Mouse (Mus musculus): ENCODE measurements around the gene Socs3. TPM values are rescaled to one million over a fixed set of nuclear protein-coding genes. Genes with fewer than 3 reads are reported as not detected.
A peak's percentile ranks its signal among the peaks of the same experiment; 100 is the strongest.

The Socs3 gene
- polyA plus RNA-seq, 1 experiment = 27.3 TPM

DNA sequence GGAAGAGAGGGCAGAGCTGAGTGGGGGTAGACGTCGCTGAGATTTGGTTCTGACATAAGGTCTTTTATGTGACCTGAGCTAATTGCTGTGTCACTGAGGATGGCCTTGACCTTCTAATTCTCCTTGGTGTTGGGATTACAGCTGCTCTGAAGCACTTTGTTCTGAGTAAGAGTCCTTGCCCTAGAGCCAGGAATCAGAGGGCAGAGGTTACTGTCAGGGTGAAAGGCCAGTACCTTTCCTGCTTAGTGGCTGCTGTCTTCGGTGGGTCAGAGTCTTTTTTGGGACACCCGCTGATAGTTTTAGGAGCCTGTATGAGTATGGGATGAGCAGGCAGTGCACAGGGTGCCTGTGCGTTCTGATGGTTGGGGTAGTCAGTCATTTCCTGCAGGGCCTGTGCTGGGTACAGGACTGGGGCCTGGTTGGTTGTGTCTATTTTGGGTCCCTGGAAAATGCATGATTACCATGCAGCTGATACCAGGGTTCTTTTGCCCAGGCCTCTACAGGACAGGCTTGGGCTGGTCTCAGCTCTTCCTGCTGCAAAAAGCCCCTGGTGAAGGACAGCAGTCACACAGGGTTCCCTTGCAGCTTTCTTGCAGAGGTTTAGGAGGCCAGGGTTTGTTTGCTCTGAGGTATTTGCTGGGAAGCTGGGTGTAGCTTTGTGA is 38.4 kb upstream of the Socs3 start:
- Histone ChIP-seq H3ac (ENCODE audit: control insufficient read depth, insufficient read length) (no peak overlapping the region), H3K27me3 (ENCODE audit: control insufficient read depth, insufficient read depth, insufficient read length) (no peaks in the 10 kb centered on the region), H3K79me2 (ENCODE audit: control insufficient read depth, insufficient read depth) (peaks cover 81% of the 10 kb centered on the region), H3K4me3 (no peak overlapping the region), H3K36me3 (ENCODE audit: control insufficient read depth, insufficient read depth) (peaks cover 18% of the 10 kb centered on the region), H3K4me2 (ENCODE audit: low read depth) (no peak overlapping the region)
- TF ChIP-seq SRF (IDR thresholded peaks at IDR 0.05; ENCODE audit: control insufficient read depth, insufficient read length, low read depth) (no peak), CEBPB (IDR thresholded peaks at IDR 0.05; ENCODE audit: insufficient read depth, poor library complexity, severe bottlenecking) (no peak), E2F4 (IDR thresholded peaks at IDR 0.05; ENCODE audit: insufficient read depth) (no peak)

DNA sequence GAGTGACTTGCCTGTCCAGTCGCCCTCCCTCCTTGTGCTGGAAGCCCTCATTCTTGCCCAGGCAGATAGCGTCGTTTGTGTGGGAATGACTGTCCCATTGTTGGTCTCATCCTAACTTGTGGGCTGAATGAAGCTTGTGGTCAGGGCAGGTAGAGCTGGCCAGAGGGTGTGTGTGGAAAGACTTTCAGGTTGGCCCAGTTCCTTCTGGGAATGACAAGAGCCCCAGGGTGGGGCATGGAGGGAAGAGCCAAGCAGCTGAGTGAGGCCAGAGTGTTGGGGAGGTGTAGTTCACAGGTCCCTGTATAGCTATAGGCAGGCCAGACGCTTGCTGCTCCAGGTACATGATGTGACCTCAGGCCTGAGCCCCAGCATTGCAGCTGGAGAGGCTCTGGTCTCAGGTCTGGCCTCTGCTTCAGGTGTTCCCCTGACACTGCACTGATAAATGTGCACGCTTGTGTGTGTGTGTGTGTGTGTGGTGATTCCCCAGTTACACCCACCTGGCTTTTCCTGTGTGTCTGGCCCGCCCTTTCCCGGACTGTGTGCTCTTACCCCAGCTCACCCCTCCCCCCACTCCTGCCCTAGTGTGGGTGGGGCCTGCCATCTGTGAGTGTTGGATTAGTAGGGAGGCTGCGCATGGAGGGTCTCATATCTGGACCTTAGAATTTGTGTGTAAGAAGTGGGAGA is 37.8 kb upstream of the Socs3 start:
- no peak overlapping the region for H3K4me3 ChIP-seq
- H3K27me3 ChIP-seq (ENCODE audit: control insufficient read depth, insufficient read depth, insufficient read length) = no peaks in the 10 kb centered on the region
- peaks cover 76% of the 10 kb centered on the region for H3K79me2 ChIP-seq (ENCODE audit: control insufficient read depth, insufficient read depth)
- peaks cover 20% of the 10 kb centered on the region for H3K36me3 ChIP-seq (ENCODE audit: control insufficient read depth, insufficient read depth)
- H3K4me2 ChIP-seq (ENCODE audit: low read depth) = no peak overlapping the region
- no peak overlapping the region for H3ac ChIP-seq (ENCODE audit: control insufficient read depth, insufficient read length)
- TF ChIP-seq MYOG (IDR thresholded peaks at IDR 0.05; ENCODE audit: control insufficient read depth in 1 of 3, insufficient read depth in 1 of 3, insufficient read length in 2 of 3, low read depth in 2 of 3) = peak in 1 of 3 experiments; percentile 28
- TF ChIP-seq REST (IDR thresholded peaks at IDR 0.05; ENCODE audit: insufficient read depth, insufficient read length) = no peak

DNA sequence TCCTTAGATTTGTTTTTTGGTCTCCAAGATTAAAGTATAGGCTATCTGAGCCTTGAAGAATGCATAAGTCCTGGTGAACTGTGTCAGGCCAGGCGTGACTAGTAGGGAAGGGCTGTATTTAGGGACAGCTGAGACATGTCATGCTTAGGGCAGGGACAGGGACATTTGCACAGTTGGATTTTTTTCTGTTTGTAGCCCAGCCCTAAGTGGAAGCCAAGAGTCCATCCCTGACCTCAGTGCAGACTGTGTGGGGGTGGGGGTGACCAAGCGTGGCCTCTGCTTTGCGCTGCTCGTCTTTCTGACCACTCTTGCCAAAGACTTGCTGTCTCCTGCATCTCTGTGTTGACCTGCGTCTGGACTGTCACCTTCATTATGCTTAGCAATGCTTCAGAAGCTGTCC is 34.4 kb upstream of the Socs3 start:
- Histone ChIP-seq H3K4me2 (ENCODE audit: low read depth) (peak overlapping the region; percentile 41), H3ac (ENCODE audit: control insufficient read depth, insufficient read length) (no peak overlapping the region), H3K4me3 (no peak overlapping the region), H3K79me2 (ENCODE audit: control insufficient read depth, insufficient read depth) (peaks cover 55% of the 10 kb centered on the region), H3K27me3 (ENCODE audit: control insufficient read depth, insufficient read depth, insufficient read length) (no peaks in the 10 kb centered on the region), H3K36me3 (ENCODE audit: control insufficient read depth, insufficient read depth) (peaks cover 40% of the 10 kb centered on the region)
- TF ChIP-seq TCF12 (IDR thresholded peaks at IDR 0.05; ENCODE audit: insufficient read depth, poor library complexity, severe bottlenecking) = no peak
- peak in 2 of 3 experiments; percentile 31 to 51 for TF ChIP-seq MYOG (IDR thresholded peaks at IDR 0.05; ENCODE audit: control insufficient read depth in 1 of 3, insufficient read depth in 1 of 3, insufficient read length in 2 of 3, low read depth in 2 of 3)
- peak in 1 of 3 experiments; percentile 47 for TF ChIP-seq MYOD1 (IDR thresholded peaks at IDR 0.05; ENCODE audit: control insufficient read depth in 1 of 3, insufficient read length in 2 of 3, low read depth in 2 of 3)
- no peak for TF ChIP-seq REST (IDR thresholded peaks at IDR 0.05; ENCODE audit: insufficient read depth, insufficient read length)
- no peak for TF ChIP-seq SRF (IDR thresholded peaks at IDR 0.05; ENCODE audit: control insufficient read depth, insufficient read length, low read depth)
- TF ChIP-seq CEBPB (IDR thresholded peaks at IDR 0.05; ENCODE audit: insufficient read depth, poor library complexity, severe bottlenecking) = no peak
- TF ChIP-seq USF1 (IDR thresholded peaks at IDR 0.05; ENCODE audit: low read depth) = no peak
- TF ChIP-seq POLR2AphosphoS2 (IDR thresholded peaks at IDR 0.05; ENCODE audit: insufficient read length, low read depth) = no peak
- no peak for TF ChIP-seq E2F4 (IDR thresholded peaks at IDR 0.05; ENCODE audit: insufficient read depth)
- TF ChIP-seq POLR2A (IDR thresholded peaks at IDR 0.05; ENCODE audit: insufficient read length, low read depth) = no peak
- no peak for TF ChIP-seq MAX (IDR thresholded peaks at IDR 0.05; ENCODE audit: low read depth)
- no peak for TF ChIP-seq TCF3 (IDR thresholded peaks at IDR 0.05; ENCODE audit: insufficient read length, low read depth)

DNA sequence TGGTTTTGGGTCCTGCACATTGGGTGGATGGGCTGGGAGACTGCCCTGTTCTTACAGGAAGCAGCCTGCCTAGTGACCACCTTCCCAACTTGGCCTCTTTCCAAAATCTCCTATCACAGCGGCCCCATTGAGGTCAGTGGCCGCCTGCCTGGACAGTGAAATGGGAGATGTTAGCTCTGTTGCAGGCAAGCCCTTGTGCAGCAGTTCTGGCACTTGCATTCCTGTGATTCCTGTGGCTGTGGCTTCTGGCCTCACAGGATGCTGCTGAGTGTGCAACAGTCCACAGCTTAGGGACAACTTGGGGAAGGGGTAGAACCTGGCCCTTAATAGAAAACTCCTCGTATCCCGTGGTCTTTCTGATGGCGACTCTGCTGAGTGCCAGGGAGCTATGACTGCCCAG is 33.9 kb upstream of the Socs3 start:
- no peak overlapping the region for H3K4me3 ChIP-seq
- peaks cover 40% of the 10 kb centered on the region for H3K36me3 ChIP-seq (ENCODE audit: control insufficient read depth, insufficient read depth)
- TF ChIP-seq TCF3 (IDR thresholded peaks at IDR 0.05; ENCODE audit: insufficient read length, low read depth) (peak; percentile 62), REST (IDR thresholded peaks at IDR 0.05; ENCODE audit: insufficient read depth, insufficient read length) (no peak), TCF12 (IDR thresholded peaks at IDR 0.05; ENCODE audit: insufficient read depth, poor library complexity, severe bottlenecking) (no peak), CEBPB (IDR thresholded peaks at IDR 0.05; ENCODE audit: insufficient read depth, poor library complexity, severe bottlenecking) (no peak), E2F4 (IDR thresholded peaks at IDR 0.05; ENCODE audit: insufficient read depth) (no peak), POLR2A (IDR thresholded peaks at IDR 0.05; ENCODE audit: insufficient read length, low read depth) (peak; percentile 22), MYOG (IDR thresholded peaks at IDR 0.05; ENCODE audit: control insufficient read depth in 1 of 3, insufficient read depth in 1 of 3, insufficient read length in 2 of 3, low read depth in 2 of 3) (peak; percentile 50 to 96 (median 82)), POLR2AphosphoS2 (IDR thresholded peaks at IDR 0.05; ENCODE audit: insufficient read length, low read depth) (no peak), SRF (IDR thresholded peaks at IDR 0.05; ENCODE audit: control insufficient read depth, insufficient read length, low read depth) (no peak), MAX (IDR thresholded peaks at IDR 0.05; ENCODE audit: low read depth) (no peak), MYOD1 (IDR thresholded peaks at IDR 0.05; ENCODE audit: control insufficient read depth in 1 of 3, insufficient read length in 2 of 3, low read depth in 2 of 3) (peak in 2 of 3 experiments; percentile 66 to 84), USF1 (IDR thresholded peaks at IDR 0.05; ENCODE audit: low read depth) (no peak)
- no peak overlapping the region for H3ac ChIP-seq (ENCODE audit: control insufficient read depth, insufficient read length)
- peaks cover 55% of the 10 kb centered on the region for H3K79me2 ChIP-seq (ENCODE audit: control insufficient read depth, insufficient read depth)
- H3K4me2 ChIP-seq (ENCODE audit: low read depth) = peak overlapping the region; percentile 41
- no peaks in the 10 kb centered on the region for H3K27me3 ChIP-seq (ENCODE audit: control insufficient read depth, insufficient read depth, insufficient read length)

DNA sequence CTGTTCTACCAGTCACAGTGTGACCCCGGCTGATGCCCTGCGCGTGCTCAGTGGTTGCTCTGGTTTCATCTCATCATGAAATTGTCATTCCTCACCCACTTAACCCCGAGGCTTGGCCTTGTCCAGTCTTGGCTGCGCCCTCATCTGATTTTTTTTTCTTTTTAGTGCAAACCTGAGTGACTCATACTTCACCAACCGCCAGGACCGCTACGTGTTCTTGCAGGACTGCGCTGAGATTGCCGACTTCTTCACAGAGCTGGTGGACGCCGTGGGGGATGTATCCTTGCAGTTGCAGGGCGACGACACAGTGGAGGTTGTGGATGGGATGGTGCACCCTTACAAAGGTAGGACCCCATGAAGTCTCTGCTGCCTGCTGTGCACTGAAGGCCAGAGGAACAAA is 33.3 kb upstream of the Socs3 start:
- Histone ChIP-seq H3ac (ENCODE audit: control insufficient read depth, insufficient read length) (no peak overlapping the region), H3K27me3 (ENCODE audit: control insufficient read depth, insufficient read depth, insufficient read length) (no peaks in the 10 kb centered on the region), H3K4me2 (ENCODE audit: low read depth) (peak overlapping the region; percentile 41), H3K36me3 (ENCODE audit: control insufficient read depth, insufficient read depth) (peaks cover 40% of the 10 kb centered on the region), H3K4me3 (no peak overlapping the region), H3K79me2 (ENCODE audit: control insufficient read depth, insufficient read depth) (peaks cover 55% of the 10 kb centered on the region)
- TF ChIP-seq SRF (IDR thresholded peaks at IDR 0.05; ENCODE audit: control insufficient read depth, insufficient read length, low read depth) = no peak
- no peak for TF ChIP-seq CEBPB (IDR thresholded peaks at IDR 0.05; ENCODE audit: insufficient read depth, poor library complexity, severe bottlenecking)
- TF ChIP-seq POLR2A (IDR thresholded peaks at IDR 0.05; ENCODE audit: insufficient read length, low read depth) = no peak

Measured in myocyte (in vitro differentiated cells).